Mouse (Mus musculus): ENCODE data around the gene Ank3. TPM values are rescaled to one million over a fixed set of nuclear protein-coding genes. Genes with fewer than 3 reads are reported as not detected.

The Ank3 gene
- polyA plus RNA-seq, 1 experiment, result 9.3 TPM

- Histone ChIP-seq H3K4me3 (ENCODE audit: low read depth, low read length) (no peak overlapping the region), H3K27ac (ENCODE audit: insufficient read depth, low read depth, low read length) (no peak overlapping the region), H3K27me3 (ENCODE audit: control insufficient read depth, insufficient read depth, low read length) (no peaks in the 10 kb centered on the region), H3K4me1 (ENCODE audit: control insufficient read depth, insufficient read depth, insufficient read length, low read length) (no peaks in the 10 kb centered on the region), H3K36me3 (ENCODE audit: control insufficient read depth, insufficient read depth, low read length) (no peaks in the 10 kb centered on the region)
- WGBS, result 86% methylated on average over 3 of the region's 3 CpGs
- TF ChIP-seq POLR2A (IDR thresholded peaks at IDR 0.05; ENCODE audit: low read depth, low read length) (no peak), CTCF (IDR thresholded peaks at IDR 0.05; ENCODE audit: extremely low read depth, insufficient read length, insufficient replicate concordance, low read depth, low read length) (no peak)
These were observed 430.7 kb downstream of the Ank3 start for GRCm38 (mm10) chr10:69829236-69829635.

GRCm38 (mm10) chr10:69831568-69831967, 433.0 kb downstream of the Ank3 start:
- no peaks in the 10 kb centered on the region for H3K4me1 ChIP-seq (ENCODE audit: control insufficient read depth, insufficient read depth, insufficient read length, low read length)
- H3K27me3 ChIP-seq (ENCODE audit: control insufficient read depth, insufficient read depth, low read length), result no peaks in the 10 kb centered on the region
- 76% methylated on average over 7 of the region's 7 CpGs for WGBS
- TF ChIP-seq CTCF (IDR thresholded peaks at IDR 0.05; ENCODE audit: extremely low read depth, insufficient read length, insufficient replicate concordance, low read depth, low read length) (no peak), POLR2A (IDR thresholded peaks at IDR 0.05; ENCODE audit: low read depth, low read length) (no peak)
- no peak overlapping the region for H3K4me3 ChIP-seq (ENCODE audit: low read depth, low read length)
- no peak overlapping the region for H3K27ac ChIP-seq (ENCODE audit: insufficient read depth, low read depth, low read length)
- no peaks in the 10 kb centered on the region for H3K36me3 ChIP-seq (ENCODE audit: control insufficient read depth, insufficient read depth, low read length)

GRCm38 (mm10) chr10:69832241-69832640, 433.7 kb downstream of the Ank3 start:
- no peaks in the 10 kb centered on the region for H3K27me3 ChIP-seq (ENCODE audit: control insufficient read depth, insufficient read depth, low read length)
- 69% methylated on average over 4 of the region's 4 CpGs for WGBS
- H3K4me1 ChIP-seq (ENCODE audit: control insufficient read depth, insufficient read depth, insufficient read length, low read length), result no peaks in the 10 kb centered on the region
- H3K4me3 ChIP-seq (ENCODE audit: low read depth, low read length), result no peak overlapping the region
- no peak for TF ChIP-seq POLR2A (IDR thresholded peaks at IDR 0.05; ENCODE audit: low read depth, low read length)
- no peak for TF ChIP-seq CTCF (IDR thresholded peaks at IDR 0.05; ENCODE audit: extremely low read depth, insufficient read length, insufficient replicate concordance, low read depth, low read length)
- H3K36me3 ChIP-seq (ENCODE audit: control insufficient read depth, insufficient read depth, low read length), result no peaks in the 10 kb centered on the region
- H3K27ac ChIP-seq (ENCODE audit: insufficient read depth, low read depth, low read length), result no peak overlapping the region

GRCm38 (mm10) chr10:69832822-69833221, 434.2 kb downstream of the Ank3 start:
- WGBS, result 95% methylated on average over 7 of the region's 7 CpGs
- Histone ChIP-seq H3K4me3 (ENCODE audit: low read depth, low read length) (no peak overlapping the region), H3K27me3 (ENCODE audit: control insufficient read depth, insufficient read depth, low read length) (no peaks in the 10 kb centered on the region), H3K27ac (ENCODE audit: insufficient read depth, low read depth, low read length) (no peak overlapping the region), H3K36me3 (ENCODE audit: control insufficient read depth, insufficient read depth, low read length) (no peaks in the 10 kb centered on the region), H3K4me1 (ENCODE audit: control insufficient read depth, insufficient read depth, insufficient read length, low read length) (no peaks in the 10 kb centered on the region)
- TF ChIP-seq POLR2A (IDR thresholded peaks at IDR 0.05; ENCODE audit: low read depth, low read length) (no peak), CTCF (IDR thresholded peaks at IDR 0.05; ENCODE audit: extremely low read depth, insufficient read length, insufficient replicate concordance, low read depth, low read length) (no peak)

GRCm38 (mm10) chr10:69834700-69835099, 436.1 kb downstream of the Ank3 start:
- H3K27me3 ChIP-seq (ENCODE audit: control insufficient read depth, insufficient read depth, low read length), result no peaks in the 10 kb centered on the region
- H3K4me3 ChIP-seq (ENCODE audit: low read depth, low read length), result no peak overlapping the region
- no peaks in the 10 kb centered on the region for H3K36me3 ChIP-seq (ENCODE audit: control insufficient read depth, insufficient read depth, low read length)
- 28% methylated on average over 4 of the region's 4 CpGs for WGBS
- no peaks in the 10 kb centered on the region for H3K4me1 ChIP-seq (ENCODE audit: control insufficient read depth, insufficient read depth, insufficient read length, low read length)
- H3K27ac ChIP-seq (ENCODE audit: insufficient read depth, low read depth, low read length), result no peak overlapping the region
- TF ChIP-seq POLR2A (IDR thresholded peaks at IDR 0.05; ENCODE audit: low read depth, low read length), result no peak
- no peak for TF ChIP-seq CTCF (IDR thresholded peaks at IDR 0.05; ENCODE audit: extremely low read depth, insufficient read length, insufficient replicate concordance, low read depth, low read length)

- TF ChIP-seq CTCF (IDR thresholded peaks at IDR 0.05; ENCODE audit: extremely low read depth, insufficient read length, insufficient replicate concordance, low read depth, low read length), result peak; percentile 71; the same call in 1 of the 2 replicates
- TF ChIP-seq POLR2A (IDR thresholded peaks at IDR 0.05; ENCODE audit: low read depth, low read length), result no peak
- Histone ChIP-seq H3K4me1 (ENCODE audit: control insufficient read depth, insufficient read depth, insufficient read length, low read length) (no peaks in the 10 kb centered on the region), H3K27ac (ENCODE audit: insufficient read depth, low read depth, low read length) (no peak overlapping the region), H3K4me3 (ENCODE audit: low read depth, low read length) (no peak overlapping the region), H3K36me3 (ENCODE audit: control insufficient read depth, insufficient read depth, low read length) (no peaks in the 10 kb centered on the region), H3K27me3 (ENCODE audit: control insufficient read depth, insufficient read depth, low read length) (no peaks in the 10 kb centered on the region)
- 40% methylated on average over 4 of the region's 4 CpGs for WGBS
These were observed 447.2 kb downstream of the Ank3 start for GRCm38 (mm10) chr10:69845749-69846148.

- Histone ChIP-seq H3K4me3 (ENCODE audit: low read depth, low read length) (no peak overlapping the region), H3K27ac (ENCODE audit: insufficient read depth, low read depth, low read length) (no peak overlapping the region), H3K27me3 (ENCODE audit: control insufficient read depth, insufficient read depth, low read length) (no peaks in the 10 kb centered on the region), H3K4me1 (ENCODE audit: control insufficient read depth, insufficient read depth, insufficient read length, low read length) (no peaks in the 10 kb centered on the region), H3K36me3 (ENCODE audit: control insufficient read depth, insufficient read depth, low read length) (no peaks in the 10 kb centered on the region)
- no peak for TF ChIP-seq POLR2A (IDR thresholded peaks at IDR 0.05; ENCODE audit: low read depth, low read length)
- no peak for TF ChIP-seq CTCF (IDR thresholded peaks at IDR 0.05; ENCODE audit: extremely low read depth, insufficient read length, insufficient replicate concordance, low read depth, low read length)
- 69% methylated on average over 5 of the region's 5 CpGs for WGBS
These were observed 454.0 kb downstream of the Ank3 start for GRCm38 (mm10) chr10:69852366-69853091.
